Mouse (Mus musculus): ENCODE data around the gene Fam149a. TPM values are rescaled to one million over a fixed set of nuclear protein-coding genes. Genes with fewer than 3 reads are reported as not detected.

The Fam149a gene
- polyA plus RNA-seq, 1 experiment = 1.6 TPM

- no peaks in the 10 kb centered on the region for H3K27me3 ChIP-seq (ENCODE audit: control insufficient read depth, insufficient read depth, low read length)
- TF ChIP-seq POLR2A (IDR thresholded peaks at IDR 0.05; ENCODE audit: control insufficient read depth, extremely low read depth, insufficient read depth, low read length, poor library complexity) = no peak
- no peak for TF ChIP-seq CTCF (IDR thresholded peaks at IDR 0.05; ENCODE audit: borderline replicate concordance, control insufficient read depth, extremely low read depth, insufficient read depth, low read length, poor library complexity)
- H3K4me1 ChIP-seq (replicated peaks; ENCODE audit: control insufficient read depth, insufficient read depth, low read length) = no peaks in the 10 kb centered on the region
- H3K4me3 ChIP-seq (ENCODE audit: control insufficient read depth, insufficient read depth, low read length) = no peak overlapping the region
- no peak for DNase-seq
- H3K27ac ChIP-seq (ENCODE audit: control insufficient read depth, insufficient read depth, low read length) = no peak overlapping the region
- no peaks in the 10 kb centered on the region for H3K36me3 ChIP-seq (ENCODE audit: control insufficient read depth, insufficient read depth, low read length)
- 65% methylated on average over 6 of the region's 6 CpGs for WGBS
These were observed 19.8 kb downstream of the Fam149a start for GRCm38 (mm10) chr8:45362323-45362722.

- Histone ChIP-seq H3K4me3 (ENCODE audit: control insufficient read depth, insufficient read depth, low read length) (no peak overlapping the region), H3K27me3 (ENCODE audit: control insufficient read depth, insufficient read depth, low read length) (no peaks in the 10 kb centered on the region), H3K36me3 (ENCODE audit: control insufficient read depth, insufficient read depth, low read length) (no peaks in the 10 kb centered on the region), H3K4me1 (replicated peaks; ENCODE audit: control insufficient read depth, insufficient read depth, low read length) (no peaks in the 10 kb centered on the region), H3K27ac (ENCODE audit: control insufficient read depth, insufficient read depth, low read length) (no peak overlapping the region)
- no peak for TF ChIP-seq POLR2A (IDR thresholded peaks at IDR 0.05; ENCODE audit: control insufficient read depth, extremely low read depth, insufficient read depth, low read length, poor library complexity)
- no peak for TF ChIP-seq CTCF (IDR thresholded peaks at IDR 0.05; ENCODE audit: borderline replicate concordance, control insufficient read depth, extremely low read depth, insufficient read depth, low read length, poor library complexity)
- no peak for DNase-seq
- 84% methylated on average over 6 of the region's 6 CpGs for WGBS
These were observed 22.9 kb downstream of the Fam149a start for GRCm38 (mm10) chr8:45359091-45359605.

GRCm38 (mm10) chr8:45358132-45358918 lies 23.8 kb downstream of the Fam149a start:
- no peak for DNase-seq
- Histone ChIP-seq H3K4me3 (ENCODE audit: control insufficient read depth, insufficient read depth, low read length) (0 out of 2 replicates have a peak overlapping the region, but pooled peaks have one; percentile 8), H3K27me3 (ENCODE audit: control insufficient read depth, insufficient read depth, low read length) (no peaks in the 10 kb centered on the region), H3K27ac (ENCODE audit: control insufficient read depth, insufficient read depth, low read length) (no peak overlapping the region), H3K36me3 (ENCODE audit: control insufficient read depth, insufficient read depth, low read length) (no peaks in the 10 kb centered on the region), H3K4me1 (replicated peaks; ENCODE audit: control insufficient read depth, insufficient read depth, low read length) (no peaks in the 10 kb centered on the region)
- no peak for TF ChIP-seq POLR2A (IDR thresholded peaks at IDR 0.05; ENCODE audit: control insufficient read depth, extremely low read depth, insufficient read depth, low read length, poor library complexity)
- no peak for TF ChIP-seq CTCF (IDR thresholded peaks at IDR 0.05; ENCODE audit: borderline replicate concordance, control insufficient read depth, extremely low read depth, insufficient read depth, low read length, poor library complexity)
- 15% methylated on average over 49 of the region's 49 CpGs for WGBS

- Histone ChIP-seq H3K4me1 (replicated peaks; ENCODE audit: control insufficient read depth, insufficient read depth, low read length) (no peaks in the 10 kb centered on the region), H3K36me3 (ENCODE audit: control insufficient read depth, insufficient read depth, low read length) (no peaks in the 10 kb centered on the region), H3K27me3 (ENCODE audit: control insufficient read depth, insufficient read depth, low read length) (no peaks in the 10 kb centered on the region), H3K4me3 (ENCODE audit: control insufficient read depth, insufficient read depth, low read length) (no peak overlapping the region), H3K27ac (ENCODE audit: control insufficient read depth, insufficient read depth, low read length) (no peak overlapping the region)
- 96% methylated on average over 6 of the region's 6 CpGs for WGBS
- no peak for DNase-seq
- TF ChIP-seq POLR2A (IDR thresholded peaks at IDR 0.05; ENCODE audit: control insufficient read depth, extremely low read depth, insufficient read depth, low read length, poor library complexity) (no peak), CTCF (IDR thresholded peaks at IDR 0.05; ENCODE audit: borderline replicate concordance, control insufficient read depth, extremely low read depth, insufficient read depth, low read length, poor library complexity) (no peak)
These were observed 26.3 kb downstream of the Fam149a start for GRCm38 (mm10) chr8:45355809-45356208.

GRCm38 (mm10) chr8:45345031-45345430 lies 37.1 kb downstream of the Fam149a start:
- DNase-seq = peak; percentile 54
- Histone ChIP-seq H3K27me3 (ENCODE audit: control insufficient read depth, insufficient read depth, low read length) (no peaks in the 10 kb centered on the region), H3K4me3 (ENCODE audit: control insufficient read depth, insufficient read depth, low read length) (no peak overlapping the region), H3K27ac (ENCODE audit: control insufficient read depth, insufficient read depth, low read length) (no peak overlapping the region), H3K4me1 (replicated peaks; ENCODE audit: control insufficient read depth, insufficient read depth, low read length) (no peaks in the 10 kb centered on the region), H3K36me3 (ENCODE audit: control insufficient read depth, insufficient read depth, low read length) (no peaks in the 10 kb centered on the region)
- TF ChIP-seq POLR2A (IDR thresholded peaks at IDR 0.05; ENCODE audit: control insufficient read depth, extremely low read depth, insufficient read depth, low read length, poor library complexity) (no peak), CTCF (IDR thresholded peaks at IDR 0.05; ENCODE audit: borderline replicate concordance, control insufficient read depth, extremely low read depth, insufficient read depth, low read length, poor library complexity) (no peak)
- WGBS = 12% methylated on average over 6 of the region's 6 CpGs

- Histone ChIP-seq H3K27me3 (ENCODE audit: control insufficient read depth, insufficient read depth, low read length) (no peaks in the 10 kb centered on the region), H3K36me3 (ENCODE audit: control insufficient read depth, insufficient read depth, low read length) (no peaks in the 10 kb centered on the region), H3K4me3 (ENCODE audit: control insufficient read depth, insufficient read depth, low read length) (no peak overlapping the region), H3K4me1 (replicated peaks; ENCODE audit: control insufficient read depth, insufficient read depth, low read length) (no peaks in the 10 kb centered on the region), H3K27ac (ENCODE audit: control insufficient read depth, insufficient read depth, low read length) (no peak overlapping the region)
- 94% methylated on average over 8 of the region's 8 CpGs for WGBS
- no peak for DNase-seq
- TF ChIP-seq CTCF (IDR thresholded peaks at IDR 0.05; ENCODE audit: borderline replicate concordance, control insufficient read depth, extremely low read depth, insufficient read depth, low read length, poor library complexity) (no peak), POLR2A (IDR thresholded peaks at IDR 0.05; ENCODE audit: control insufficient read depth, extremely low read depth, insufficient read depth, low read length, poor library complexity) (no peak)
These were observed 37.8 kb downstream of the Fam149a start for GRCm38 (mm10) chr8:45344298-45344697.
